Mouse (Mus musculus): ENCODE measurements around the gene Nfatc4.
A peak's percentile ranks its signal among the peaks of the same experiment; 100 is the strongest.

The Nfatc4 gene

GRCm38 (mm10) chr14:55822435-55822990 lies 431 bp upstream of the Nfatc4 start:
- peak in 1 of 2 experiments; percentile 54 for DNase-seq

- DNase-seq = no peak
These were observed 1.1 kb downstream of the Nfatc4 start for GRCm38 (mm10) chr14:55824001-55824480.

- DNase-seq = no peak
These were observed 1.7 kb downstream of the Nfatc4 start for GRCm38 (mm10) chr14:55824481-55825215.

DNA sequence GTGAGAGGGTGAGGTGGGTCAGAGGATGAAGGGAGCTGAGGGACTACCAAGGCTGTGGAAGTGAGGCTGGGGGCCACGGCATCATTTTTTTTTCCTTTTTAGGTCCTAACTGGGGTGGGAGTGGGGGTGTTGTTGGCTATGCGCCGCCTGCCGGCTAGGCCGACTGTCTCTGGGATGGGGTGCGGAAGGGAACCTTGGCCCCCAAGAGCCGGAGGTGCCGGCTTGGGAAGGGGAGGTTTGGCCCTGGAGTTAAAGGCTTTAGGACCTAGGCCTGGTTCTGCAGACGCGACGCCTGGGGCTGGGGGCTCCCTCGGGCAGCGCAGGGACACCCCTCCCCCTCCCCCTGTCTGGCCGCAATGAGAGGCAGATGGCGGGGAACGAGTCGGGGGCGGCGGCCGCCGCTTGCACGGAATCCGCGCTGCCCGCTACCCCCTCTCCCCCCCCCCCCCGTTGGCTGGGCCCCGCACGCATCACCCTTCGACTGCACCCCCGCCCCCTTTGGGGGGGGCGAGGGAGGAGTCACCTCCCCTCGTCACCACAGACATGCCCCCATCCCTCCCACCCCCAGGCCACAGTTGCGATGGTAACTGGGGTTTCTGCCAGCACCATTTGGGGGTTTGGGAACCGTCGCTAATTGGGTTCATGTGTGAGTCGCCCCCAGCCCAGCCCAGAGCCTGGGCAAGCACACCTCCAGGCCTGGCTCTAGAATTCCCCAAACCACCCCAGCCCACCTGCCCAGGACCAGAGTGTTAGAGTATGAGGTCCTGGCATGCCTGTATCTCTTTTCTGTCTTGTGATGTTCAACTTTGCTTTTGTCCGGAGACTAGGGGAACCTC lies 2.5 kb downstream of the Nfatc4 start:
- no peak for DNase-seq

DNA sequence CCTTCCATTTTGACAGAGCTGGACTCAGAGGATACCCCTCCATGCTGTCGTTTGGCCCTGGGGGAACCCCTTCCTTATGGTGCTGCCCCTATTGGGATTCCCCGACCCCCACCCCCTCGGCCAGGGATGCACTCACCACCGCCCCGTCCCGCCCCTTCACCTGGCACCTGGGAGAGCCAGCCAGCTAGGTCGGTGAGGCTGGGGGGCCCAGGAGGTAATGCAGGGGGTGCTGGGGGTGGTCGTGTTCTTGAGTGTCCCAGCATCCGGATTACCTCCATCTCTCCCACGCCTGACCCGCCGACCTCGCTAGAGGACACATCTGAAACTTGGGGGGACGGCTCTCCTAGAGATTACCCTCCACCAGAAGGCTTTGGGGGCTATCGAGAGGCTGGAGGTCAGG lies 3.2 kb downstream of the Nfatc4 start:
- no peak for DNase-seq

- DNase-seq = no peak
These were observed 3.8 kb downstream of the Nfatc4 start for GRCm38 (mm10) chr14:55826551-55827340.

- no peak for DNase-seq
These were observed 5.8 kb downstream of the Nfatc4 start for GRCm38 (mm10) chr14:55828716-55829263.

DNA sequence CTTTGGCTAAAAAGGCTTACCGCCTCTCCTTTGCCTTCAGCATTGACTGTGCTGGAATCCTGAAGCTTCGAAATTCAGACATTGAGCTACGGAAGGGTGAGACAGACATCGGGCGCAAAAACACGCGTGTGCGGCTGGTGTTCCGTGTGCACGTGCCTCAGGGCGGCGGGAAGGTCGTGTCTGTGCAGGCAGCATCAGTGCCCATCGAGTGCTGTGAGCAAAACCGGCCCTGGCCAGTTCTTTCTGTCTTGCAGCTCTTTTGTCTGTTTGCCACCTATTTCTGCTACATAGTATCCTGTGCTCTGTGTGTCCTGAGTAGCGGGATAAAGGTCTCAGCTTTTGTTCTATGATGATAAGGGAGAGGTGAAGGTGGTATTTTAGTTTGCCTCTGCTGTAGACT lies 6.9 kb downstream of the Nfatc4 start:
- DNase-seq = no peak

DNA sequence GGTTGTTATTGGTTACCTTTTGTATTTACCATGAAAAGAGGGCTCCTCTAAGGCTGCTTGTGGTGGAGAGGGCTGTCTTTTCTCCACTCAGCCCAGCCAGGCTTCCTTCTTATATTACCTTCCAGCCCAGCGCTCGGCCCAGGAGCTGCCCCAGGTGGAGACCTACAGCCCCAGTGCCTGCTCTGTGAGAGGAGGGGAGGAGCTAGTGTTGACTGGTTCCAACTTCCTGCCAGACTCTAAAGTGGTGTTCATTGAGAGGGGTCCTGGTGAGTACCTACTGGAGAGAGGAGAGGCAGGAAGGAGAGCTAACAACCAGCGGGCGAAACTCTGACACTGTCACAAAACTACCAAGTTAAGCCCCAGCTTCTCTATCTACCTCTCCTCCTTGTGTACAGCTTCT lies 7.4 kb downstream of the Nfatc4 start:
- DNase-seq = no peak

DNA sequence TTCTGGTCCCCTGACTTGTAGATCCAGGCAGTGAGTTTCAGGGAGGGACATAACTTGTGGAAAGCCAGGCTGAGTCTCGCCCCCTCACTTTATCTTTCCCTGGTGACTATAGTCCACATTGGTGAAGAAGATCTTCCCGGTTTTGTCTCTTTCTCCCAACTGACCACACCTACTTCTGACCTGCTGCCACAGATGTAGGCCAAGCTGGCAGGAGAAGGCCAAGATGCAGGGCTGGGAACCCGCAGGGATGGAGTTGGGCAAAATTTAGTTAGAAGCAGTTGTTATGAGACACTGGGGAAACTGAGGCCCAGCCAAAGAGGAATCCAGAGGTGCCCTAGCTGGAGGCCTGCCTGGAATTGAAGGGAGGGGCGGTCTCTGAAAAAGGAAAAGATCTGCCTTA lies 10.2 kb downstream of the Nfatc4 start:
- no peak for DNase-seq

DNA sequence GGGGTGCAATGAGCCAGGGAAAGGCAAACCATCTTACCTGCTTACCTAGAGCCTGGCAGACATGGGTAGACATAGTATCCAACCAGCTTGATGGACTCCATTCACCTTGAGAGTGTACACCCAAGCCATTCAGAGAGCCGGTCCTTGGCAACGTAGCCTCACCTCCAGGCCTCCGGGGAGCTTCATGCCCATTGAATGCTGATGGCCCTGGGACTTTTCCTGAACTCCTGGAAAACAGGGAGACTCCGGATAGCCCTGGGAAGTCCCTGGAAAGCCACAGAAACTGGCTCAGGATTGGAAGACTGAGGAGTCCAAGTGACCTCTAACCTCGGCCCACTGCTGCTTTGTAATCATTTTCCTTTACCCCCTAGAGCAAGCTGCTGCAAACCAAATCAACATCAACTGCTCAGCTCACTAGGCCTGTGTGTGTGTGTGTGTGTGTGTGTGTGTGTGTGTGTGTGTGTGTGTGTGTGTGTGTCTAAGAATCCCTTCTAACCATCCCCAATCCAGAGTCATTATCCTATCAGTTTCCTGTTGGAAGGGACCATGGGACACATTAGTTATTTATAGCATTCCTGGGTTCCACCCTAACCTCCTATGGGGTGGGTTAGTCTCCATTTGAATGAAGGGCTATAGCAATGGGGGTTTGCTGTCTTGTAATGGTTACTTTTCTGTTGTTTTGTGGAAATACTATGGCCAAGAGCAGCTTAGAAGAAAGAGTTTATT lies 12.0 kb downstream of the Nfatc4 start:
- DNase-seq = no peak

DNA sequence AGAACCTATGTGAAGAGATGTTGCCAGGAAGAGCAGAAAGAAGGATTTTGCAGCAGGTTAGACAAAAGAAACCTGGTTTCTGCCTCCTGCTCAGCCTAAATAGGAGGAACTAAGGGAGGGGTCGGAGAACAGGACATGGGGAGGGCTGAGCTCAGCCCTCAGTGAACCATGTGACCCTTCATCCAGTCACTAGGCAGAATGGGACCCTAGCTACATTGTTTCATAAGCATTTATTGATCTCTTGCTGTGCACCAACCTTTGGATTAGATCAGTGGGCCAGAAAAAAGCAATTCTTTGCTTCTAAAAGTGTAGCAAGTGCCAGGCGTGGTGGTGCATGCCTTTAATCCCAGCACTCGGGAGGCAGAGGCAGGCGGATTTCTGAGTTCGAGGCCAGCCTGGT lies 15.4 kb downstream of the Nfatc4 start:
- DNase-seq = no peak

DNA sequence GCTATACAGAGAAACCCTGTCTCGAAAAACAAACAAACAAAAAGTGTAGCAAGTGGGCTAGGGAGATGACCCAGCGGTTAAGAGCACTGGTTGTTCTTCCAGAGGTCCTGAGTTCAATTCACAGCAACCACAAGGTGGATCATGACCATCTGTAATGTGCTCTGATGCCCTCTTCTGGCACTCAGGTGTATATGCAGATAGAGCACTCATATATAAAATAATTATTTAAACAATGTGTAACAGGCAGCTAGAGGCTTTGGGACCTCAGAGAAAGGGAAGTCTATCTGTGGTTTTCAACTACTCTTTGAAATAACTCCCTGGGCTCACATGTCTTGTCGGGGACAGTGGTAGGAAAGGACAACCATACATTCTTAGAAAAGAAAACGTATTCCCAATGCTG lies 15.8 kb downstream of the Nfatc4 start:
- no peak for DNase-seq

GRCm38 (mm10) chr14:55840853-55841366 lies 18.0 kb downstream of the Nfatc4 start:
- DNase-seq = no peak

- no peak for DNase-seq
These were observed 19.9 kb downstream of the Nfatc4 start for GRCm38 (mm10) chr14:55842794-55843193.

GRCm38 (mm10) chr14:55845506-55846294 lies 22.8 kb downstream of the Nfatc4 start:
- DNase-seq = no peak

DNA sequence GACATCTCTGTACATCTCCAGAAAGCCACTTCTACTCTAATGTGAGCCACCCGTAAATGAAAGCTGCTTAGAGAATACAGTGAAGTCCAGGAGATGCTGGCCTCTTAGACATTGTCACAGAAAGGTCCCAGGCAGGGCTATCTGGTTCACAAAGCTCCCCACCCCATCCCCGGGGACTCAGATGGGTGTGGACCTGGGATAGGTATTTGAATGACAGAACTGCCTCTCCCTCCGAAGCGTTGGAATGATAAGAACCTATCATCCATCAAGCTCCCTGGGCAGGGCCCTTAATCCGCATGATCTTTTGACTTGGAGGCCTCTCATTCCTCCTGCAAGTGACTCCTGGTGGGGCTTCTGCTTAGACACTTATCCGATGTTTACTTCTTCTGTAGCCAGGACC lies 27.9 kb downstream of the Nfatc4 start:
- no peak for DNase-seq

DNA sequence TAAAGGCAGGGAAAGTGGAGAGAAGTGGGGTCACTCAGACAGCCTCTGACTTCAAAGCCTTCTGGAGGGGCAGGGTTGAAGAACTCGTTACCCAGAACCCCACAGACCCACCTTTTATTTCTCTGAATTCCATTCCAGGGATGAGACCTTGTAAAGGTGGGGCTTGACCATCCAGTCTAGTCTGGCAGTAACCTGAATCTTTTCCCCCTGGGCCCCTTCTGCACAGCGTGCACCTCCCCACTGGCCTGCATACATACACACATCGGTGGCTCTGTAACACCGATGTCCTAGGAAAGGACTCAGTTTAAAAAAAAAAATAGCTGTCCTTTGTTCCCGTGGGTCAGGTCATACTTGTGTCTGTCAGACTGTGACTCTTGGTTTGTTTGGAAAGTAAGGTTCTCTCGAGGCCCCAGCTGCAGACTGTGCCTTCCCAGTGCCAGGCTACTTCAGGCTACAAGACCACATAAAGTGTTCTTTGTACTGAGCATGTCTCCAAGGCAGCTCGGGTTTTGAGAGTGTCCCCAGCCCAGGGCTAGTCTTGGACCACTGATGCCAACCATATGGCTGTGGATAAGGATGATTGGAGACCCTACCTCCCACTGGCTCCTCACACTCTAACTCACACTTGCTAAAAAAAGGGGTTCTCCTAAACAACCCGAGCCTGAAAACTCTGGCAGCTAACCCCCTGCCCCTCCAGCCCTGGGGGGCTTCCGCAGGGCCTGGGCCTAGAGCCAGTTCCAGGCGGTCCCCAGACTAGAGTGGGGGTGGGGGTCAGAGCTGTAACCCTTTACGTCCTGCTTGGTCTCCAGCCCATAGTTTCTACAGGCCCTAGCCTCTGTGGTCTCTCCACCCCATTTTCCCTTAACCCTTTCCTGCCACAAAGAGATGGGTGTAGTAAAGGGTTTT lies 30.0 kb downstream of the Nfatc4 start:
- no peak for DNase-seq

GRCm38 (mm10) chr14:55853621-55854285 lies 30.8 kb downstream of the Nfatc4 start, which contains the start of gene Nynrin:
TSS of gene Nynrin (plus strand) at chr14:55854010.
- DNase-seq = peak; percentile 58 to 63
